In genomic region chr1:131712386-131712785, GRCm38 (mm10) we compare ENCODE assay signal across 8 mouse cellular contexts. TPM values are rescaled to one million over a fixed set of nuclear protein-coding genes. Genes with fewer than 3 reads are reported as not detected.
DNase-seq lines count a peak whose midpoint lies in the region; ATAC-seq and TF ChIP-seq lines count a peak whose summit lies in the region.

No protein-coding gene starts in this region.

- no peak overlapping the region for H3K4me2 ChIP-seq in forebrain, embryonic 11.5 days (ENCODE audit: low read depth, low read length, severe bottlenecking)
- no peak overlapping the region for H3K4me2 ChIP-seq in heart, embryonic 16.5 days (ENCODE audit: low read depth, low read length)

- H3K27me3 ChIP-seq in forebrain, embryonic 11.5 days (ENCODE audit: control insufficient read depth, insufficient read depth, low read length) = no peaks in the 10 kb centered on the region
- H3K27me3 ChIP-seq in heart, embryonic 16.5 days (ENCODE audit: control insufficient read depth, insufficient read depth, low read length) = no peaks in the 10 kb centered on the region

- H3K4me1 ChIP-seq in forebrain, embryonic 11.5 days (replicated peaks; ENCODE audit: control insufficient read depth, insufficient read depth, low read length) = no peaks in the 10 kb centered on the region
- H3K4me1 ChIP-seq in heart, embryonic 16.5 days (ENCODE audit: control insufficient read depth, insufficient read depth, low read length) = peaks cover 8% of the 10 kb centered on the region
- H3K4me1 ChIP-seq in lung, adult 2 months (ENCODE audit: control insufficient read depth, insufficient read depth, low read length) = 0 out of 2 replicates have a peak, but pooled peaks cover 2% of the 10 kb centered on the region

- 27% methylated on average over 2 of the region's 2 CpGs for WGBS in forebrain, embryonic 11.5 days
- WGBS in heart, embryonic 16.5 days = 30% methylated on average over 2 of the region's 2 CpGs
- 18% methylated on average over 2 of the region's 2 CpGs for WGBS in lung, adult 2 months

- no peak overlapping the region for H3K4me3 ChIP-seq in forebrain, embryonic 11.5 days (ENCODE audit: low read depth, low read length)
- no peak overlapping the region for H3K4me3 ChIP-seq in heart, embryonic 16.5 days (ENCODE audit: low read length)
- H3K4me3 ChIP-seq in lung, adult 2 months (replicated peaks; ENCODE audit: extremely low read depth, low read depth, low read length) = no peak overlapping the region

- no peak overlapping the region for H3K9ac ChIP-seq in forebrain, embryonic 11.5 days (ENCODE audit: low read length)
- no peak overlapping the region; the same call in 1 of the 2 replicates for H3K9ac ChIP-seq in heart, embryonic 16.5 days (ENCODE audit: low read length)

- peak; percentile 47 to 61 for DNase-seq in CD8-positive naive resting alpha-beta T cell, adult 2 months (ENCODE audit: low read depth in 2 of 2, low spot score in 2 of 2)
- DNase-seq in brain, embryonic 14.5 days (ENCODE audit: low read depth) = peak; percentile 93
- peak; percentile 89 for DNase-seq in forebrain, embryonic 11.5 days (ENCODE audit: low spot score)
- DNase-seq in kidney, postnatal 36 days = peak; percentile 79 to 92
- peak; percentile 80 for DNase-seq in lung, adult 2 months
- peak; percentile 72 for DNase-seq in ovary, postnatal 10 days (ENCODE audit: low spot score)
- DNase-seq in thymus, postnatal 10 days (ENCODE audit: low spot score in 2 of 2) = peak; percentile 59 to 87

- no peaks in the 10 kb centered on the region for H3K9me3 ChIP-seq in forebrain, embryonic 11.5 days (ENCODE audit: control insufficient read depth, low read length)
- H3K9me3 ChIP-seq in heart, embryonic 16.5 days (replicated peaks; ENCODE audit: control insufficient read depth, low read length) = no peaks in the 10 kb centered on the region

- peak; percentile 85; the same call in 1 of the 2 replicates for TF ChIP-seq CTCF in brain, embryonic 14.5 days (IDR thresholded peaks at IDR 0.05; ENCODE audit: borderline replicate concordance, extremely low read depth, insufficient read depth, insufficient read length)
- TF ChIP-seq CTCF in lung, adult 2 months (IDR thresholded peaks at IDR 0.05; ENCODE audit: insufficient read depth, low read length) = peak; percentile 46

- TF ChIP-seq POLR2A in brain, embryonic 14.5 days (IDR thresholded peaks at IDR 0.05; ENCODE audit: borderline replicate concordance, extremely low read depth, insufficient read depth, insufficient read length, poor library complexity, severe bottlenecking) = no peak
- no peak for TF ChIP-seq POLR2A in lung, adult 2 months (IDR thresholded peaks at IDR 0.05; ENCODE audit: borderline replicate concordance, extremely low read depth, low read depth, low read length)

- no peaks in the 10 kb centered on the region for H3K36me3 ChIP-seq in forebrain, embryonic 11.5 days (ENCODE audit: control insufficient read depth, insufficient read depth, low read length)
- H3K36me3 ChIP-seq in heart, embryonic 16.5 days (ENCODE audit: control insufficient read depth, insufficient read depth) = no peaks in the 10 kb centered on the region

- H3K27ac ChIP-seq in forebrain, embryonic 11.5 days (ENCODE audit: low read depth, low read length) = no peak overlapping the region
- H3K27ac ChIP-seq in heart, embryonic 16.5 days (ENCODE audit: low read length) = no peak overlapping the region

- ATAC-seq in forebrain, embryonic 11.5 days (replicated peaks; ENCODE audit: low FRiP score) = peak; percentile 42; the same call in 1 of the 2 replicates
- peak; percentile 30; the same call in 1 of the 2 replicates for ATAC-seq in heart, embryonic 16.5 days (replicated peaks; ENCODE audit: extremely low read depth, insufficient read depth, low FRiP score)

RNA-seq across cellular contexts. Expression of gene Rab7b, which starts 23.9 kb away (rescaled TPM):
- polyA plus RNA-seq in brain, embryonic 14.5 days (2012; rRNA removed) = 0.76 and 0.96 TPM in 2 replicates
- polyA plus RNA-seq in forebrain, embryonic 11.5 days (2014; fragmentation: Nextera tagmentation; extraction: Ambion mirVana) = 0.40 and 0.61 TPM in 2 replicates
- polyA plus RNA-seq in heart, embryonic 16.5 days (2015; fragmentation: Nextera tagmentation; extraction: Ambion mirVana) = 2.5 and 2.7 TPM in 2 replicates
- 7.4 and 8.4 TPM in 2 replicates for polyA plus RNA-seq in lung, adult 2 months (2012; rRNA removed)

RNA-seq across cellular contexts. Expression of gene Slc26a9, which starts 31.4 kb away (rescaled TPM):
- 0.10 and 0.14 TPM in 2 replicates for polyA plus RNA-seq in brain, embryonic 14.5 days (2012; rRNA removed)
- not detected in 2 replicates for polyA plus RNA-seq in forebrain, embryonic 11.5 days (2014; fragmentation: Nextera tagmentation; extraction: Ambion mirVana)
- polyA plus RNA-seq in heart, embryonic 16.5 days (2015; fragmentation: Nextera tagmentation; extraction: Ambion mirVana) = 0.07 and 0.80 TPM in 2 replicates
- polyA plus RNA-seq in lung, adult 2 months (2012; rRNA removed) = 25.6 and 38.8 TPM in 2 replicates

Comparison
In these comparisons a context has a peak if more than half of its experiments do, and no peak if none do; other contexts are left out.
1. RNA of gene Slc26a9, which starts 31.4 kb away (polyA plus RNA-seq): 25.6 to 38.8 TPM in lung, adult 2 months; 0.10 to 0.14 TPM in brain, embryonic 14.5 days, 0.07 to 0.80 TPM in heart, embryonic 16.5 days and not detected in forebrain, embryonic 11.5 days; every median in the first group is over 10 times any median in the second.
2. Peak in every context shown above with its lines, with median percentiles within 50 percentile points of each other: DNase-seq.